Mouse (Mus musculus): Measurements from ENCODE around the gene Olfr1145.

GRCm38 (mm10) chr2:87809522-87809921, at the start of gene Olfr1145:
- TF ChIP-seq CTCF (IDR thresholded peaks at IDR 0.05; ENCODE audit: low read depth, low read length) (no peak), POLR2A (IDR thresholded peaks at IDR 0.05; ENCODE audit: borderline replicate concordance, low read depth, low read length) (no peak)

Data from bone marrow macrophage, adult 2 months (primary cell).